Mouse (Mus musculus) bone marrow macrophage, adult 2 months (primary cell): Measurements from ENCODE around the gene Polr1d.

ENCODE experiments used
- CTCF ChIP-seq: IDR thresholded peaks from 2 replicates; pipeline ENCODE4 v1.5.1; 2012; ENCODE audit warnings: low read depth, mild to moderate bottlenecking, low read length, moderate library complexity
- POLR2A ChIP-seq: IDR thresholded peaks from 2 replicates; pipeline ENCODE4 v1.6.1; 2012; ENCODE audit warnings: mild to moderate bottlenecking, low read depth, low read length, borderline replicate concordance

GRCm38 (mm10) chr5:147073805-147074204 lies 3.0 kb upstream of the Polr1d start:
- no peak for TF ChIP-seq POLR2A
- TF ChIP-seq CTCF: no peak
